Mouse (Mus musculus): Measurements from ENCODE around the gene Ctf1.

GRCm38 (mm10) chr7:127711031-127711430, 1.5 kb upstream of the Ctf1 start:
- no peak for TF ChIP-seq CTCF (IDR thresholded peaks at IDR 0.05; ENCODE audit: extremely low read depth, insufficient read length, insufficient replicate concordance, low read depth, low read length)
- no peak for TF ChIP-seq POLR2A (IDR thresholded peaks at IDR 0.05; ENCODE audit: low read depth, low read length)

Data from small intestine, adult 2 months (tissue).